Mouse (Mus musculus): ENCODE data around the gene C1qtnf4. TPM values are rescaled to one million over a fixed set of nuclear protein-coding genes. Genes with fewer than 3 reads are reported as not detected.

C1qtnf4 gene
- total RNA-seq, 2 experiments from 2014 or later = 7.4 to 7.8 TPM

GRCm38 (mm10) chr2:90938362-90938761 lies 52.7 kb downstream of the C1qtnf4 start:
- no peak for DNase-seq

- DNase-seq = no peak
These were observed 54.1 kb downstream of the C1qtnf4 start for GRCm38 (mm10) chr2:90939750-90940149.

Other genes with a start within 250 kb of the C1qtnf4 start
- gene Nup160, start 208.6 kb upstream of the C1qtnf4 start, total RNA-seq (2021) = 10 to 100 TPM; 15.3 to 18.1 TPM
- gene Fnbp4, start 140.5 kb upstream of the C1qtnf4 start, total RNA-seq (2021) = 10 to 100 TPM; 38.2 to 44.0 TPM
- 1 to 10 TPM; 1.6 to 2.0 TPM for gene Agbl2, start 103.1 kb upstream of the C1qtnf4 start, total RNA-seq (2021)
- gene Mtch2, start 38.7 kb upstream of the C1qtnf4 start, total RNA-seq (2021) = 100 to 1,000 TPM; 189 to 191 TPM
- 10 to 100 TPM; 18.2 to 18.8 TPM for gene Kbtbd4, start 18.9 kb downstream of the C1qtnf4 start, total RNA-seq (2021)
- gene Ndufs3, start 19.0 kb downstream of the C1qtnf4 start, total RNA-seq (2021) = 100 to 1,000 TPM; 538 to 543 TPM
- 100 to 1,000 TPM; 135 to 145 TPM for gene Celf1, start 54.5 kb downstream of the C1qtnf4 start, total RNA-seq (2021)
- 10 to 100 TPM; 19.3 to 23.3 TPM for gene Rapsn, start 149.8 kb downstream of the C1qtnf4 start, total RNA-seq (2021)
- 100 to 1,000 TPM; 240 to 248 TPM for gene Psmc3, start 168.1 kb downstream of the C1qtnf4 start, total RNA-seq (2021)
- gene Slc39a13, start 184.6 kb downstream of the C1qtnf4 start, total RNA-seq (2021) = 10 to 100 TPM; 32.6 to 36.8 TPM
- 1 to 10 TPM; 2.7 to 3.5 TPM for gene Spi1, start 196.5 kb downstream of the C1qtnf4 start, total RNA-seq (2021)
- gene Mybpc3, start 232.3 kb downstream of the C1qtnf4 start, total RNA-seq (2021) = 1,000 to 10,000 TPM; 1,781 to 1,857 TPM

All from heart, postnatal 4 days (tissue).